Mouse (Mus musculus): ENCODE results near the gene Kcnn4.

Kcnn4 gene

DNA sequence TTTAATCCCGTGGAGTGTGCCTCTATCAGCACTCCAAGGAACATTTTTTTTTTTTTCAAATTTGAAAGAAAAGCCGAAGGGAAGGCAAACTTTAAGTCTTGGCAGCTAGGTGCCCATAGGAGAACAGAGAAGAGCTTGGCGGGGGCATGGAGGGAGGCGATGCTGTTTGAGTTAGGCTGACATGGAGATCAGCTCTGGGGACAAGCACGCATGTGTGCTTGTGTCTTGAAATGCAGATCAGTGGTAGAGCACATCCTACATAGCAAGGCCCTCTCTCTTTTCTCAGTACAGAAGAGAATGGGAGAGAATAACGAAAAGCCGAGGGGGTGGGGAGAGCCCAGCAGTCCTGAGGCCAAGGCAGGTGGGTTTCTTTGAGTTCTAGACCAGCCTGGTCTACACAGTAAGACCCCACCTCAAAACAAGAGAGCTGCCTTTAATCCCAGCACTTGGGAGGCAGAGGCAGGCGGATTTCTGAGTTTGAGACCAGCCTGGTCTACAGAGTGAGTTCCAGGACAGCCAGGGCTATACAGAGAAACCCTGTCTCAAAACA is 28.4 kb downstream of the Kcnn4 start:
- no peak for TF ChIP-seq GATA4 (IDR thresholded peaks at IDR 0.05; ENCODE audit: insufficient replicate concordance, low read length)

GRCm38 (mm10) chr7:24399256-24400081 is 29.4 kb downstream of the Kcnn4 start, which contains the start of gene Smg9:
Gene Smg9 (plus strand): TSS chr7:24399619.
- no peak for TF ChIP-seq GATA4 (IDR thresholded peaks at IDR 0.05; ENCODE audit: insufficient replicate concordance, low read length)

DNA sequence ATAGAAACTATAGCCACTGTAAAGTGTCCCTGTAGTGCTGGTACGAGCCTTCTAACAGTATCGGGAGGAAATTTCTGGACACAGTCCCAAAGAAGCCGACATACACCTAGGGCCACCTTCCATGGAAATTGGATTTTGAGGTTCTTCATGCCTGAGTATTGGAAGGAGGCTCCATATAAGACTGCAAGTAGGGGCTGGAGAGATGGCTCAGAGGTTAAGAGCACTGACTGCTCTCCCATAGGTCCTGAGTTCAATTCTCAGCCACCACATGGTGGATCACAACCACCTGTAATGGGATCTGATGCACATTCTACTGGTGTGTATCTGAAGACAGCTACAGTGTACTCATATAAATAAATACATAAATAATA is 30.0 kb downstream of the Kcnn4 start:
- no peak for TF ChIP-seq GATA4 (IDR thresholded peaks at IDR 0.05; ENCODE audit: insufficient replicate concordance, low read length)

DNA sequence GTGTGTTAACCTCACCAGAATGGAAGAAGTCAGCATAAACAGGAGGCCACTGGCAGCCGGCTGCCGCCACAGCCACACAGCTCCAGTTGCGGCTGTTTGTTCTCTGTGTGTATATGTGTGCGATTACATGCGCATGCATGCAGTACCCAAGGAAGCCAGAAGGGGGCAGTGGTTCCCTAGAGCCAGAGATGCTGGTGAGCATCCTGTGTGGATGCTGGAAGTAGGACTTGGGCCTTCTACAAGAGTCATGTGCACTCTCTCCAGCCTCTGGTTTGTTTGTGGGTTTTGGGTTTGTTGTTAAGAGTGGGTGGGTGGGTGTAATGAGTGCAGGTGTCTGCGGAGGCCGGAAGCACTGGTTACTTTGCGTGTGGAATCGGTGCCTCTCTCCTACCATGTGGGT is 32.8 kb downstream of the Kcnn4 start:
- no peak for TF ChIP-seq GATA4 (IDR thresholded peaks at IDR 0.05; ENCODE audit: insufficient replicate concordance, low read length)

GRCm38 (mm10) chr7:24405649-24406048 is 35.6 kb downstream of the Kcnn4 start:
- no peak for TF ChIP-seq GATA4 (IDR thresholded peaks at IDR 0.05; ENCODE audit: insufficient replicate concordance, low read length)

- TF ChIP-seq GATA4 (IDR thresholded peaks at IDR 0.05; ENCODE audit: insufficient replicate concordance, low read length), result no peak
Observed at GRCm38 (mm10) chr7:24406528-24407344, 36.7 kb downstream of the Kcnn4 start.

DNA sequence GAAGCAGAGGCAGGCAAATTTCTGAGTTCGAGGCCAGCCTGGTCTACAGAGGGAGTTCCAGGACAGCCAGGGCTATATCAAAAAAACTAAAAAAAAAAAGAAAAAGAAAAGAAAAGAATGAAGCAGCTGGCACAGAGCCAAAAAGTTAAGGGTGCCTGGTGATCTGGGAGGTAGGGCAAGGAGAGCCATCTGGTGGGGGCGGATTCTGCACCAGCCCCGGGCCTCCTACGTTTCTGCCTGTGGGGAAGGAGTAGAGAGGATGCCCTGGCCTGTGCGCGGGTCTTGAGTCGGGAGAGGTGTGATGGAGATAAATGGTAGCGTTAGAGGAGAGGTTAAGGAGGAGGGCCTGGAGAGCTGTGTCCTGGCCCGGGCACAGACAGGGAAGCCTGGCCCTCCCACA is 38.1 kb downstream of the Kcnn4 start:
- TF ChIP-seq GATA4 (IDR thresholded peaks at IDR 0.05; ENCODE audit: insufficient replicate concordance, low read length), result no peak

GRCm38 (mm10) chr7:24410123-24410522 is 40.1 kb downstream of the Kcnn4 start:
- no peak for TF ChIP-seq GATA4 (IDR thresholded peaks at IDR 0.05; ENCODE audit: insufficient replicate concordance, low read length)

DNA sequence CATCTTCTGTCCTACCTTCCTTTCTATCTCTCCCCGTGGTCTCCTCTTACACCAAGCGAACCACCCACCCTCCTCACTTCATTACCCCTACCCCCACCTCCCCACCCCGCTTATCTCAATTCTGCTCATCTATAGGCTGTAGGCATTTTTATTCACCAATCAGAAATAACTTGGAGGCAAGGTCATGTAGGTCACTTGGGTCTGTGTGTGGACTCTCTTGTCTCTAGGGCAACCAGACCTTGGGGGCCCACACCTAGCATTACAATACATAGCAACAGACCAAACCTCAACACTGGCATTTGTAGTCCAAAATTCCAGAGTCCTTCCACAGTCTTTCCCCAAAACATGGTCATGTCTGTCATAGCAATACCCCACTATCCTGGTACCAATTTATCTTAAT is 40.8 kb downstream of the Kcnn4 start:
- no peak for TF ChIP-seq GATA4 (IDR thresholded peaks at IDR 0.05; ENCODE audit: insufficient replicate concordance, low read length)

- no peak for TF ChIP-seq GATA4 (IDR thresholded peaks at IDR 0.05; ENCODE audit: insufficient replicate concordance, low read length)
Observed at GRCm38 (mm10) chr7:24413630-24414029, 43.6 kb downstream of the Kcnn4 start.

DNA sequence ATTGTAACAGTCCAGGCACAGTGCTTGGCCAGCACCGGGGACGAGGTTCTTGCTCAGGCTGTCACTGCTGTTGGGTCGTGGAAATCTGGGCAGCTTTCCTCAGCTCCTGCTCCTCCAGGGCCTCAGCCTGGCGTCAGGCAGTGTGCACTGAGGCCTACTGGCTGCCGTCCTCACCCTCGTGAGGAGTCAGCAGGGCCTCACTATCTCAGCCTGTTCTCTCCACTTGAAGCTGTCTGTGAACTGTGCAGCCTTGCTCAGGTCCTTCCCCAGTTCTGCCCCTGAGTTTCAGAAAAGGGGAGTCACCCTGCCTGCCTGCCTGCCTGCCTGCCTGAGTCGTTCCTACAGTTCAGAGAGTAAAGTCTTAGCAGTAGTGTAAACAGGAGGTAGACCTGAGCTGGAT is 45.2 kb downstream of the Kcnn4 start:
- TF ChIP-seq GATA4 (IDR thresholded peaks at IDR 0.05; ENCODE audit: insufficient replicate concordance, low read length), result no peak

DNA sequence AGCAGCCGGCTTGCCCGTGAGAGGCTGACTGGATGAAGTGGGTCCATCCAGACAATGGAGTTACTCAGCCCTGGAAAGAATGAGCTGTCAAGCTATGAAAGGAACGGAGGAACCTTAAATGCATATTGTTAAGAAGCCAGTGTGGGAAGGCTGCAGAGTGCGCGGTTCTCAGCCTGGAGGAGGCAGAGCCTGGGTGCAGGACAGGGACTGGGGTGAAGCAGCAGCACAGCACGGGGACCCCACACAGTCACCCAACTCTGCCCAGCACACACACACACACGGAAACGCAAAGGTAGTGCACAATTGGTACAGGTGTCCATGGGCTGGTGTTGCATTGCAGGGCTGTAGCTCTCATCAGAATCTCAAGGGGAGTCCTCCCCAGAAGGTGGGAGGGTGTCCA is 49.5 kb downstream of the Kcnn4 start:
- no peak for TF ChIP-seq GATA4 (IDR thresholded peaks at IDR 0.05; ENCODE audit: insufficient replicate concordance, low read length)

GRCm38 (mm10) chr7:24421648-24422047 is 51.6 kb downstream of the Kcnn4 start:
- TF ChIP-seq GATA4 (IDR thresholded peaks at IDR 0.05; ENCODE audit: insufficient replicate concordance, low read length), result no peak

GRCm38 (mm10) chr7:24422251-24422650 is 52.2 kb downstream of the Kcnn4 start:
- TF ChIP-seq GATA4 (IDR thresholded peaks at IDR 0.05; ENCODE audit: insufficient replicate concordance, low read length), result no peak

- TF ChIP-seq GATA4 (IDR thresholded peaks at IDR 0.05; ENCODE audit: insufficient replicate concordance, low read length), result no peak
Observed at GRCm38 (mm10) chr7:24423107-24423763, 53.2 kb downstream of the Kcnn4 start.
